Mouse (Mus musculus) midbrain, embryonic 13.5 days (tissue): Measurements from ENCODE around the gene 1700012A03Rik. TPM values are rescaled to one million over a fixed set of nuclear protein-coding genes. Genes with fewer than 3 reads are reported as not detected.

Experiments
- ATAC-seq: fragments of 200-750 bp; cut with Nextera tagmentation; 2 replicates; pipeline ENCODE4 v1.8.0; 2017; ENCODE audit warnings: mild to moderate bottlenecking, moderate TSS enrichment, moderate library complexity
- H3K27ac ChIP-seq: fragments of 300-500 bp; sonication (generic); 2 replicates; pipeline ENCODE4 v1.5.1; 2015; ENCODE audit warnings: inconsistent platforms, mild to moderate bottlenecking, moderate library complexity
- H3K27me3 ChIP-seq: fragments of 300-500 bp; sonication (generic); 2 replicates; pipeline ENCODE4 v1.6.1; 2015; ENCODE audit warnings: mild to moderate bottlenecking, inconsistent platforms
- H3K36me3 ChIP-seq: fragments of 300-500 bp; sonication (generic); 2 replicates; pipeline ENCODE4 v1.6.1; 2015; ENCODE audit warnings: mild to moderate bottlenecking, inconsistent platforms
- H3K4me1 ChIP-seq: fragments of 300-500 bp; sonication (generic); replicated peaks from 2 replicates; pipeline ENCODE4 v1.6.1; 2015; ENCODE audit warnings: inconsistent platforms
- H3K4me2 ChIP-seq: fragments of 300-500 bp; sonication (generic); replicated peaks from 2 replicates; pipeline ENCODE4 v1.6.1; 2015; ENCODE audit warnings: moderate library complexity, mild to moderate bottlenecking, inconsistent platforms
- H3K4me3 ChIP-seq: fragments of 300-500 bp; sonication (generic); replicated peaks from 2 replicates; pipeline ENCODE4 v1.5.1; 2015; ENCODE audit warnings: mild to moderate bottlenecking, inconsistent platforms
- H3K9ac ChIP-seq: fragments of 300-500 bp; sonication (generic); replicated peaks from 2 replicates; pipeline ENCODE4 v1.6.1; 2015; ENCODE audit warnings: mild to moderate bottlenecking, inconsistent platforms
- H3K9me3 ChIP-seq: fragments of 300-500 bp; sonication (generic); 2 replicates; pipeline ENCODE4 v1.6.1; 2016; ENCODE audit warnings: mild to moderate bottlenecking, inconsistent platforms
- WGBS: fragments of 180-500 bp; shearing (Covaris S2); methylation state at CpG from one replicate; pipeline ENCODE4 v1.1.7; 2015; 5-methylcytosine and 5-hydroxymethylcytosine counted together
- polyA plus RNA-seq: library from polyadenylated mRNA; unstranded; fragments of >200 nt; fragmentation: Nextera tagmentation; extraction: Ambion mirVana; gene quantifications from 2 replicates; pipeline ENCODE4 v1.2.1, GENCODE M21; 2015

Gene 1700012A03Rik
- not detected in 2 replicates for polyA plus RNA-seq

- H3K4me2 ChIP-seq = no peak within 1 kb of the TSS
- H3K9ac ChIP-seq = no peak within 1 kb of the TSS
- no peaks in the 10 kb centered on the region for H3K36me3 ChIP-seq
- no peaks in the 10 kb centered on the region for H3K4me1 ChIP-seq
- no peak for ATAC-seq
- H3K4me3 ChIP-seq = no peak within 1 kb of the TSS
- WGBS = 87% methylated on average over 3 of the region's 3 CpGs
- H3K9me3 ChIP-seq = no peaks in the 10 kb centered on the region
- no peak within 1 kb of the TSS for H3K27ac ChIP-seq
- no peaks in the 10 kb centered on the region for H3K27me3 ChIP-seq
Observed at GRCm38 (mm10) chr6:32049951-32050345, at the start of gene 1700012A03Rik. Gene 1700012A03Rik, plus strand, starts transcription at chr6:32050246.

GRCm38 (mm10) chr6:32004228-32004627 lies 45.8 kb upstream of the 1700012A03Rik start:
- no peaks in the 10 kb centered on the region for H3K36me3 ChIP-seq
- H3K4me3 ChIP-seq = no peak overlapping the region
- no peaks in the 10 kb centered on the region for H3K4me1 ChIP-seq
- ATAC-seq = no peak
- H3K4me2 ChIP-seq = no peak overlapping the region
- H3K27ac ChIP-seq = no peak overlapping the region
- 80% methylated on average over 10 of the region's 10 CpGs for WGBS
- no peaks in the 10 kb centered on the region for H3K9me3 ChIP-seq
- H3K27me3 ChIP-seq = no peaks in the 10 kb centered on the region
- H3K9ac ChIP-seq = no peak overlapping the region

GRCm38 (mm10) chr6:32005914-32006313 lies 44.1 kb upstream of the 1700012A03Rik start:
- Histone ChIP-seq H3K4me1 (no peaks in the 10 kb centered on the region), H3K9me3 (no peaks in the 10 kb centered on the region), H3K27me3 (no peaks in the 10 kb centered on the region), H3K4me3 (no peak overlapping the region), H3K4me2 (no peak overlapping the region), H3K36me3 (no peaks in the 10 kb centered on the region), H3K9ac (no peak overlapping the region), H3K27ac (no peak overlapping the region)
- no peak for ATAC-seq
- 90% methylated on average over 2 of the region's 2 CpGs for WGBS

- no peaks in the 10 kb centered on the region for H3K9me3 ChIP-seq
- H3K9ac ChIP-seq = no peak overlapping the region
- H3K4me2 ChIP-seq = no peak overlapping the region
- no peaks in the 10 kb centered on the region for H3K27me3 ChIP-seq
- 89% methylated on average over 6 of the region's 6 CpGs for WGBS
- H3K4me3 ChIP-seq = no peak overlapping the region
- no peaks in the 10 kb centered on the region for H3K4me1 ChIP-seq
- H3K36me3 ChIP-seq = no peaks in the 10 kb centered on the region
- no peak overlapping the region for H3K27ac ChIP-seq
- no peak for ATAC-seq
Observed at GRCm38 (mm10) chr6:32006382-32006781, 43.7 kb upstream of the 1700012A03Rik start.

GRCm38 (mm10) chr6:32007336-32007735 lies 42.7 kb upstream of the 1700012A03Rik start:
- Histone ChIP-seq H3K4me1 (no peaks in the 10 kb centered on the region), H3K9ac (no peak overlapping the region), H3K4me2 (no peak overlapping the region), H3K9me3 (no peaks in the 10 kb centered on the region), H3K4me3 (no peak overlapping the region), H3K36me3 (no peaks in the 10 kb centered on the region), H3K27me3 (no peaks in the 10 kb centered on the region), H3K27ac (no peak overlapping the region)
- WGBS = 92% methylated on average over 3 of the region's 3 CpGs
- no peak for ATAC-seq

GRCm38 (mm10) chr6:32016841-32017240 lies 33.2 kb upstream of the 1700012A03Rik start:
- Histone ChIP-seq H3K4me3 (no peak overlapping the region), H3K36me3 (no peaks in the 10 kb centered on the region), H3K4me2 (no peak overlapping the region), H3K27ac (no peak overlapping the region), H3K27me3 (no peaks in the 10 kb centered on the region), H3K9me3 (no peaks in the 10 kb centered on the region), H3K4me1 (no peaks in the 10 kb centered on the region), H3K9ac (no peak overlapping the region)
- ATAC-seq = no peak
- 85% methylated on average over 7 of the region's 7 CpGs for WGBS

GRCm38 (mm10) chr6:32017406-32018104 lies 32.5 kb upstream of the 1700012A03Rik start:
- H3K27ac ChIP-seq = no peak overlapping the region
- no peaks in the 10 kb centered on the region for H3K4me1 ChIP-seq
- no peak overlapping the region for H3K9ac ChIP-seq
- H3K9me3 ChIP-seq = no peaks in the 10 kb centered on the region
- 77% methylated on average over 14 of the region's 14 CpGs for WGBS
- H3K36me3 ChIP-seq = no peaks in the 10 kb centered on the region
- no peak for ATAC-seq
- no peak overlapping the region for H3K4me3 ChIP-seq
- H3K4me2 ChIP-seq = no peak overlapping the region
- H3K27me3 ChIP-seq = no peaks in the 10 kb centered on the region

GRCm38 (mm10) chr6:32018105-32018446 lies 32.0 kb upstream of the 1700012A03Rik start:
- no peaks in the 10 kb centered on the region for H3K27me3 ChIP-seq
- ATAC-seq = no peak
- no peaks in the 10 kb centered on the region for H3K4me1 ChIP-seq
- WGBS = 85% methylated on average over 5 of the region's 5 CpGs
- no peak overlapping the region for H3K9ac ChIP-seq
- H3K4me2 ChIP-seq = no peak overlapping the region
- no peaks in the 10 kb centered on the region for H3K9me3 ChIP-seq
- H3K27ac ChIP-seq = no peak overlapping the region
- H3K4me3 ChIP-seq = no peak overlapping the region
- H3K36me3 ChIP-seq = no peaks in the 10 kb centered on the region

- ATAC-seq = no peak
Observed at GRCm38 (mm10) chr6:32021853-32022536, 28.1 kb upstream of the 1700012A03Rik start.

GRCm38 (mm10) chr6:32022537-32022869 lies 27.5 kb upstream of the 1700012A03Rik start:
- no peaks in the 10 kb centered on the region for H3K36me3 ChIP-seq
- H3K9ac ChIP-seq = no peak overlapping the region
- H3K4me3 ChIP-seq = no peak overlapping the region
- whole genome bisulfite sequencing = 89% methylated on average over 1 of the region's 1 CpGs
- no peak for ATAC-seq
- no peaks in the 10 kb centered on the region for H3K27me3 ChIP-seq
- no peak overlapping the region for H3K27ac ChIP-seq
- no peak overlapping the region for H3K4me2 ChIP-seq
- no peaks in the 10 kb centered on the region for H3K9me3 ChIP-seq
- H3K4me1 ChIP-seq = no peaks in the 10 kb centered on the region

More at GRCm38 (mm10) chr6:32021853-32022536, 28.1 kb upstream of the 1700012A03Rik start:
- Histone ChIP-seq H3K9ac (no peak overlapping the region), H3K27ac (no peak overlapping the region), H3K4me2 (no peak overlapping the region), H3K9me3 (no peaks in the 10 kb centered on the region), H3K4me3 (no peak overlapping the region), H3K36me3 (no peaks in the 10 kb centered on the region), H3K27me3 (no peaks in the 10 kb centered on the region), H3K4me1 (no peaks in the 10 kb centered on the region)
- WGBS = 89% methylated on average over 10 of the region's 10 CpGs

GRCm38 (mm10) chr6:32028228-32029009 lies 21.6 kb upstream of the 1700012A03Rik start:
- no peaks in the 10 kb centered on the region for H3K4me1 ChIP-seq

GRCm38 (mm10) chr6:32034226-32034625 lies 15.8 kb upstream of the 1700012A03Rik start:
- Histone ChIP-seq H3K4me2 (no peak overlapping the region), H3K9me3 (no peaks in the 10 kb centered on the region), H3K36me3 (no peaks in the 10 kb centered on the region), H3K4me3 (no peak overlapping the region), H3K4me1 (no peaks in the 10 kb centered on the region), H3K27ac (no peak overlapping the region), H3K27me3 (no peaks in the 10 kb centered on the region), H3K9ac (no peak overlapping the region)
- ATAC-seq = no peak
- 76% methylated on average over 2 of the region's 2 CpGs for WGBS

More at GRCm38 (mm10) chr6:32028228-32029009, 21.6 kb upstream of the 1700012A03Rik start:
- no peak overlapping the region for H3K4me3 ChIP-seq
- no peak overlapping the region for H3K27ac ChIP-seq
- no peak overlapping the region for H3K9ac ChIP-seq
- WGBS = 90% methylated on average over 3 of the region's 3 CpGs
- no peaks in the 10 kb centered on the region for H3K27me3 ChIP-seq
- no peak for ATAC-seq
- H3K36me3 ChIP-seq = no peaks in the 10 kb centered on the region
- H3K4me2 ChIP-seq = no peak overlapping the region
- no peaks in the 10 kb centered on the region for H3K9me3 ChIP-seq
